Mouse (Mus musculus) neural tube, embryonic 13.5 days (tissue): ENCODE results near the gene Ttll5. TPM values are rescaled to one million over a fixed set of nuclear protein-coding genes. Genes with fewer than 3 reads are reported as not detected.

Experiments used
- ATAC-seq: fragments of 200-750 bp; cut with Nextera tagmentation; 2 replicates; pipeline ENCODE4 v1.8.0; 2017; ENCODE audit warnings: low read depth, mild to moderate bottlenecking, moderate TSS enrichment, moderate library complexity
- H3K27ac ChIP-seq: fragments of 300-500 bp; sonication (generic); replicated peaks from 2 replicates; pipeline ENCODE4 v1.5.1; 2015; ENCODE audit warnings: moderate library complexity, mild to moderate bottlenecking, inconsistent platforms
- H3K27me3 ChIP-seq: fragments of 300-500 bp; sonication (generic); 2 replicates; pipeline ENCODE4 v1.6.1; 2015; ENCODE audit warnings: mild to moderate bottlenecking, inconsistent platforms
- H3K36me3 ChIP-seq: fragments of 300-500 bp; sonication (generic); 2 replicates; pipeline ENCODE4 v1.6.1; 2015; ENCODE audit warnings: mild to moderate bottlenecking, inconsistent platforms
- H3K4me1 ChIP-seq: fragments of 300-500 bp; sonication (generic); replicated peaks from 2 replicates; pipeline ENCODE4 v1.6.1; 2015; ENCODE audit warnings: inconsistent platforms
- H3K4me2 ChIP-seq: fragments of 300-500 bp; sonication (generic); 2 replicates; pipeline ENCODE4 v1.6.1; 2015; ENCODE audit warnings: inconsistent platforms, mild to moderate bottlenecking, moderate library complexity
- H3K4me3 ChIP-seq: fragments of 300-500 bp; sonication (generic); 2 replicates; pipeline ENCODE4 v1.5.1; 2015; ENCODE audit warnings: mild to moderate bottlenecking, inconsistent platforms
- H3K9ac ChIP-seq: fragments of 300-500 bp; sonication (generic); 2 replicates; pipeline ENCODE4 v1.6.1; 2015; ENCODE audit warnings: moderate library complexity, mild to moderate bottlenecking, inconsistent platforms
- H3K9me3 ChIP-seq: fragments of 300-500 bp; sonication (generic); 2 replicates; pipeline ENCODE4 v1.6.1; 2016; ENCODE audit warnings: inconsistent platforms
- WGBS: fragments of 180-500 bp; shearing (Covaris S2); methylation state at CpG from one replicate; pipeline ENCODE4 v1.1.7; 2015; 5-methylcytosine and 5-hydroxymethylcytosine counted together
- polyA plus RNA-seq: library from polyadenylated mRNA; unstranded; fragments of >200 nt; fragmentation: Nextera tagmentation; extraction: Ambion mirVana; gene quantifications from 2 replicates; pipeline ENCODE4 v1.2.1, GENCODE M21; 2015

Ttll5 gene
- polyA plus RNA-seq, 1 experiment from 2014 or later: 15.1 TPM

- Histone ChIP-seq H3K4me2 (no peak overlapping the region), H3K9ac (no peak overlapping the region), H3K9me3 (no peaks in the 10 kb centered on the region), H3K4me1 (no peaks in the 10 kb centered on the region), H3K27ac (no peak overlapping the region), H3K27me3 (no peaks in the 10 kb centered on the region), H3K4me3 (no peak overlapping the region), H3K36me3 (peaks cover 50% of the 10 kb centered on the region)
- 96% methylated on average over 4 of the region's 4 CpGs for WGBS
- ATAC-seq: no peak
Measured at GRCm38 (mm10) chr12:85811676-85812075, 12.8 kb upstream of the Ttll5 start.

GRCm38 (mm10) chr12:85813599-85813998, 10.9 kb upstream of the Ttll5 start:
- H3K4me2 ChIP-seq: no peak overlapping the region
- peaks cover 63% of the 10 kb centered on the region for H3K36me3 ChIP-seq
- no peaks in the 10 kb centered on the region for H3K27me3 ChIP-seq
- H3K9me3 ChIP-seq: no peaks in the 10 kb centered on the region
- WGBS: 72% methylated on average over 2 of the region's 2 CpGs
- no peak overlapping the region for H3K9ac ChIP-seq
- no peak overlapping the region for H3K4me3 ChIP-seq
- H3K4me1 ChIP-seq: no peaks in the 10 kb centered on the region
- H3K27ac ChIP-seq: no peak overlapping the region
- ATAC-seq: no peak

GRCm38 (mm10) chr12:85822051-85822450, 2.4 kb upstream of the Ttll5 start:
- no peak overlapping the region for H3K4me3 ChIP-seq
- no peaks in the 10 kb centered on the region for H3K9me3 ChIP-seq
- no peak overlapping the region for H3K4me2 ChIP-seq
- peaks cover 40% of the 10 kb centered on the region for H3K36me3 ChIP-seq
- no peak for ATAC-seq
- peaks cover 32% of the 10 kb centered on the region for H3K4me1 ChIP-seq
- H3K27me3 ChIP-seq: no peaks in the 10 kb centered on the region
- no peak overlapping the region for H3K9ac ChIP-seq
- WGBS: 82% methylated on average over 9 of the region's 9 CpGs
- H3K27ac ChIP-seq: no peak overlapping the region

GRCm38 (mm10) chr12:85825361-85825760, 902 bp downstream of the Ttll5 start:
- Histone ChIP-seq H3K27ac (peak overlapping the region; percentile 89), H3K4me1 (peaks cover 32% of the 10 kb centered on the region), H3K9me3 (no peaks in the 10 kb centered on the region), H3K9ac (peak overlapping the region; percentile 81), H3K27me3 (no peaks in the 10 kb centered on the region), H3K4me3 (peak overlapping the region; percentile 81), H3K4me2 (peak overlapping the region; percentile 84), H3K36me3 (peaks cover 31% of the 10 kb centered on the region)
- no peak for ATAC-seq
- 14% methylated on average over 8 of the region's 8 CpGs for WGBS

GRCm38 (mm10) chr12:85825822-85826221, 1.4 kb downstream of the Ttll5 start:
- Histone ChIP-seq H3K9ac (no peak overlapping the region), H3K9me3 (no peaks in the 10 kb centered on the region), H3K4me3 (no peak overlapping the region), H3K4me1 (peaks cover 32% of the 10 kb centered on the region), H3K27ac (no peak overlapping the region), H3K27me3 (no peaks in the 10 kb centered on the region), H3K36me3 (peaks cover 27% of the 10 kb centered on the region), H3K4me2 (peak overlapping the region; percentile 84)
- ATAC-seq: no peak
- 78% methylated on average over 2 of the region's 2 CpGs for WGBS

GRCm38 (mm10) chr12:85828856-85829255, 4.4 kb downstream of the Ttll5 start:
- WGBS: 88% methylated on average over 3 of the region's 3 CpGs
- Histone ChIP-seq H3K9me3 (no peaks in the 10 kb centered on the region), H3K27ac (no peak overlapping the region), H3K9ac (no peak overlapping the region), H3K4me3 (no peak overlapping the region), H3K4me2 (no peak overlapping the region), H3K4me1 (peaks cover 12% of the 10 kb centered on the region), H3K27me3 (no peaks in the 10 kb centered on the region), H3K36me3 (peaks cover 42% of the 10 kb centered on the region)
- ATAC-seq: no peak

GRCm38 (mm10) chr12:85829866-85830265, 5.4 kb downstream of the Ttll5 start:
- ATAC-seq: no peak
- WGBS: 91% methylated on average over 3 of the region's 3 CpGs

GRCm38 (mm10) chr12:85830691-85831090, 6.2 kb downstream of the Ttll5 start:
- Histone ChIP-seq H3K4me1 (0 out of 2 replicates have a peak, but pooled peaks cover 4% of the 10 kb centered on the region), H3K4me2 (no peak overlapping the region), H3K36me3 (peaks cover 50% of the 10 kb centered on the region), H3K4me3 (no peak overlapping the region), H3K9ac (no peak overlapping the region), H3K27me3 (no peaks in the 10 kb centered on the region), H3K27ac (no peak overlapping the region), H3K9me3 (no peaks in the 10 kb centered on the region)
- no peak for ATAC-seq
- WGBS: 76% methylated on average over 3 of the region's 3 CpGs

More at GRCm38 (mm10) chr12:85829866-85830265, 5.4 kb downstream of the Ttll5 start:
- H3K9ac ChIP-seq: no peak overlapping the region
- H3K27ac ChIP-seq: no peak overlapping the region
- no peak overlapping the region for H3K4me2 ChIP-seq
- H3K9me3 ChIP-seq: no peaks in the 10 kb centered on the region
- H3K27me3 ChIP-seq: no peaks in the 10 kb centered on the region
- H3K4me3 ChIP-seq: no peak overlapping the region
- H3K36me3 ChIP-seq: peaks cover 49% of the 10 kb centered on the region
- H3K4me1 ChIP-seq: peaks cover 9% of the 10 kb centered on the region; the same call in 1 of the 2 replicates

GRCm38 (mm10) chr12:85834543-85834942, 10.1 kb downstream of the Ttll5 start:
- Histone ChIP-seq H3K4me1 (no peaks in the 10 kb centered on the region), H3K36me3 (peaks cover 33% of the 10 kb centered on the region), H3K4me2 (no peak overlapping the region), H3K27ac (no peak overlapping the region), H3K9me3 (no peaks in the 10 kb centered on the region), H3K9ac (no peak overlapping the region), H3K27me3 (no peaks in the 10 kb centered on the region), H3K4me3 (no peak overlapping the region)
- 93% methylated on average over 2 of the region's 2 CpGs for WGBS
- ATAC-seq: no peak

- Histone ChIP-seq H3K9me3 (no peaks in the 10 kb centered on the region), H3K4me1 (no peaks in the 10 kb centered on the region), H3K27ac (no peak overlapping the region), H3K4me3 (no peak overlapping the region), H3K36me3 (peaks cover 17% of the 10 kb centered on the region), H3K9ac (no peak overlapping the region), H3K4me2 (no peak overlapping the region), H3K27me3 (no peaks in the 10 kb centered on the region)
- 96% methylated on average over 2 of the region's 2 CpGs for WGBS
- ATAC-seq: no peak
Measured at GRCm38 (mm10) chr12:85837765-85838164, 13.3 kb downstream of the Ttll5 start.

GRCm38 (mm10) chr12:85839371-85840000, 15.0 kb downstream of the Ttll5 start:
- Histone ChIP-seq H3K9ac (no peak overlapping the region), H3K4me2 (no peak overlapping the region), H3K36me3 (peaks cover 12% of the 10 kb centered on the region; the same call in 1 of the 2 replicates), H3K4me1 (no peaks in the 10 kb centered on the region), H3K9me3 (no peaks in the 10 kb centered on the region), H3K27ac (no peak overlapping the region), H3K4me3 (no peak overlapping the region), H3K27me3 (no peaks in the 10 kb centered on the region)
- ATAC-seq: no peak
- WGBS: 90% methylated on average over 12 of the region's 12 CpGs

- ATAC-seq: no peak
- no peaks in the 10 kb centered on the region for H3K9me3 ChIP-seq
- no peaks in the 10 kb centered on the region for H3K4me1 ChIP-seq
- WGBS: 85% methylated on average over 7 of the region's 7 CpGs
- no peak overlapping the region for H3K9ac ChIP-seq
- no peak overlapping the region for H3K4me3 ChIP-seq
- H3K27ac ChIP-seq: no peak overlapping the region
- no peak overlapping the region for H3K4me2 ChIP-seq
- peaks cover 42% of the 10 kb centered on the region for H3K36me3 ChIP-seq
- no peaks in the 10 kb centered on the region for H3K27me3 ChIP-seq
Measured at GRCm38 (mm10) chr12:85848164-85848958, 23.9 kb downstream of the Ttll5 start.
